In genomic region chrX:74248651-74249050, GRCm38 (mm10) we compare ENCODE assay signal across 7 mouse cellular contexts. TPM values are rescaled to one million over a fixed set of nuclear protein-coding genes. Genes with fewer than 3 reads are reported as not detected.
DNase-seq lines count a peak whose midpoint lies in the region; ATAC-seq and TF ChIP-seq lines count a peak whose summit lies in the region.

No protein-coding gene starts in this region.

- TF ChIP-seq CTCF in ES-Bruce4 (IDR thresholded peaks at IDR 0.05; ENCODE audit: low read depth, low read length): no peak

- no peaks in the 10 kb centered on the region for H3K27me3 ChIP-seq in ES-Bruce4 (ENCODE audit: control insufficient read depth, insufficient read depth, low read length, poor library complexity, severe bottlenecking)
- no peaks in the 10 kb centered on the region for H3K27me3 ChIP-seq in heart, embryonic 13.5 days (replicated peaks)

- no peak for ATAC-seq in heart, embryonic 13.5 days (ENCODE audit: extremely low read depth, insufficient number of reproducible peaks, low FRiP score, low TSS enrichment)

- 17% methylated on average over 3 of the region's 3 CpGs for WGBS in heart, embryonic 13.5 days

- H3K36me3 ChIP-seq in ES-Bruce4 (ENCODE audit: control insufficient read depth, insufficient read depth, low read length, poor library complexity, severe bottlenecking): no peaks in the 10 kb centered on the region
- H3K36me3 ChIP-seq in heart, embryonic 13.5 days: peaks cover 5% of the 10 kb centered on the region; the same call in 1 of the 2 replicates

- TF ChIP-seq POLR2A in ES-Bruce4 (IDR thresholded peaks at IDR 0.05; ENCODE audit: insufficient read depth, low read length): no peak

- no peaks in the 10 kb centered on the region for H3K9me3 ChIP-seq in ES-Bruce4 (replicated peaks; ENCODE audit: control insufficient read depth, insufficient read depth, low read length, poor library complexity, severe bottlenecking)
- H3K9me3 ChIP-seq in heart, embryonic 13.5 days: no peaks in the 10 kb centered on the region

- H3K4me2 ChIP-seq in heart, embryonic 13.5 days: peak overlapping the region; percentile 75

- DNase-seq in 416B (ENCODE audit: low read depth): peak; percentile 68
- DNase-seq in cerebellum, postnatal 25 days: peak; percentile 65 to 79
- DNase-seq in kidney, postnatal 36 days: peak; percentile 57 to 83
- peak; percentile 66 for DNase-seq in lung, postnatal 25 days (ENCODE audit: low spot score)
- peak; percentile 35 to 74 for DNase-seq in spleen, postnatal 10 days (ENCODE audit: low spot score in 2 of 2)

- H3K27ac ChIP-seq in ES-Bruce4 (ENCODE audit: insufficient read depth, low read length): no peak overlapping the region
- peak overlapping the region; percentile 84 for H3K27ac ChIP-seq in heart, embryonic 13.5 days (replicated peaks)

- no peaks in the 10 kb centered on the region for H3K4me1 ChIP-seq in ES-Bruce4 (ENCODE audit: control insufficient read depth, insufficient read depth, low read length)
- peaks cover 9% of the 10 kb centered on the region for H3K4me1 ChIP-seq in heart, embryonic 13.5 days

- H3K9ac ChIP-seq in ES-Bruce4 (ENCODE audit: low read depth, poor library complexity, severe bottlenecking): peak overlapping the region; percentile 64; the same call in 1 of the 2 replicates
- H3K9ac ChIP-seq in heart, embryonic 13.5 days: peak overlapping the region; percentile 80

- TF ChIP-seq EP300 in ES-Bruce4 (IDR thresholded peaks at IDR 0.05; ENCODE audit: insufficient read depth, low read depth, low read length): no peak

- no peak overlapping the region for H3K4me3 ChIP-seq in ES-Bruce4 (ENCODE audit: low read depth, low read length)
- peak overlapping the region; percentile 66 for H3K4me3 ChIP-seq in heart, embryonic 13.5 days

RNA-seq across cellular contexts. Expression of gene Flna, which starts 1.0 kb away (rescaled TPM):
- 288 and 325 TPM in 2 replicates for polyA plus RNA-seq in ES-Bruce4 (2011; ENCODE audit: insufficient read depth, insufficient read length, low read depth, missing spikeins)
- polyA plus RNA-seq in heart, embryonic 13.5 days (2015; fragmentation: Nextera tagmentation; extraction: Ambion mirVana): 136 and 154 TPM in 2 replicates

RNA-seq across cellular contexts. Expression of gene Emd, which starts 5.8 kb away (rescaled TPM):
- 154 and 169 TPM in 2 replicates for polyA plus RNA-seq in ES-Bruce4 (2011; ENCODE audit: insufficient read depth, insufficient read length, low read depth, missing spikeins)
- polyA plus RNA-seq in heart, embryonic 13.5 days (2015; fragmentation: Nextera tagmentation; extraction: Ambion mirVana): 16.3 and 17.2 TPM in 2 replicates

RNA-seq across cellular contexts. Expression of gene Rpl10, which starts 22.0 kb away (rescaled TPM):
- polyA plus RNA-seq in ES-Bruce4 (2011; ENCODE audit: insufficient read depth, insufficient read length, low read depth, missing spikeins): 239 and 288 TPM in 2 replicates
- 437 and 511 TPM in 2 replicates for polyA plus RNA-seq in heart, embryonic 13.5 days (2015; fragmentation: Nextera tagmentation; extraction: Ambion mirVana)

RNA-seq across cellular contexts. Expression of gene Taz, which starts 33.1 kb away (rescaled TPM):
- 27.6 and 30.5 TPM in 2 replicates for polyA plus RNA-seq in ES-Bruce4 (2011; ENCODE audit: insufficient read depth, insufficient read length, low read depth, missing spikeins)
- 63.9 and 66.2 TPM in 2 replicates for polyA plus RNA-seq in heart, embryonic 13.5 days (2015; fragmentation: Nextera tagmentation; extraction: Ambion mirVana)

RNA-seq across cellular contexts. Expression of gene Dnase1l1, which starts 33.5 kb away (rescaled TPM):
- polyA plus RNA-seq in ES-Bruce4 (2011; ENCODE audit: insufficient read depth, insufficient read length, low read depth, missing spikeins): 3.9 and 5.9 TPM in 2 replicates
- 9.9 and 13.4 TPM in 2 replicates for polyA plus RNA-seq in heart, embryonic 13.5 days (2015; fragmentation: Nextera tagmentation; extraction: Ambion mirVana)
